Mouse (Mus musculus): ENCODE results near the gene Vmn1r212. TPM values are rescaled to one million over a fixed set of nuclear protein-coding genes. Genes with fewer than 3 reads are reported as not detected.
"Not testable (repeated sequence)": the region's sequence is repeated elsewhere in the genome, so short reads cannot be mapped to it uniquely, and the experiment has no call there.

Gene Vmn1r212
- not detected in 2 replicates for polyA plus RNA-seq (2016; fragmentation: Nextera tagmentation; extraction: Ambion mirVana)

GRCm38 (mm10) chr13:22884105-22884504 lies at the start of gene Vmn1r212:
TSS of gene Vmn1r212 (minus strand) at chr13:22884205.
- no peak within 1 kb of the TSS for H3K27ac ChIP-seq
- 85% methylated on average over 4 of the region's 4 CpGs for WGBS
- no peak for ATAC-seq (ENCODE audit: low FRiP score)
- no peak within 1 kb of the TSS for H3K4me3 ChIP-seq
- H3K4me1 ChIP-seq, result no peaks in the 10 kb centered on the region
- no peaks in the 10 kb centered on the region for H3K27me3 ChIP-seq
- no peak within 1 kb of the TSS for H3K9ac ChIP-seq
- H3K36me3 ChIP-seq, result no peaks in the 10 kb centered on the region
- no peaks in the 10 kb centered on the region for H3K9me3 ChIP-seq (replicated peaks)
- H3K4me2 ChIP-seq (replicated peaks), result no peak within 1 kb of the TSS

- 100% methylated on average over 1 of the region's 1 CpGs for WGBS
- Histone ChIP-seq H3K27me3 (no peaks in the 10 kb centered on the region), H3K36me3 (no peaks in the 10 kb centered on the region), H3K9ac (no peak overlapping the region), H3K27ac (no peak overlapping the region), H3K4me3 (no peak overlapping the region), H3K4me1 (no peaks in the 10 kb centered on the region), H3K9me3 (replicated peaks) (no peaks in the 10 kb centered on the region), H3K4me2 (replicated peaks) (no peak overlapping the region)
- ATAC-seq (ENCODE audit: low FRiP score), result no peak
These were observed 4.7 kb downstream of the Vmn1r212 start for GRCm38 (mm10) chr13:22879257-22879656.

- Histone ChIP-seq H3K9me3 (replicated peaks) (no peaks in the 10 kb centered on the region), H3K27ac (no peak within 1 kb of the TSS), H3K4me1 (no peaks in the 10 kb centered on the region), H3K4me2 (replicated peaks) (no peak within 1 kb of the TSS), H3K9ac (no peak within 1 kb of the TSS), H3K4me3 (no peak within 1 kb of the TSS), H3K27me3 (no peaks in the 10 kb centered on the region), H3K36me3 (no peaks in the 10 kb centered on the region)
- ATAC-seq (ENCODE audit: low FRiP score), result no peak
- WGBS, result 74% methylated on average over 1 of the region's 1 CpGs
These were observed 26.5 kb downstream of the Vmn1r212 start, which contains the start of gene Vmn1r211 for GRCm38 (mm10) chr13:22857461-22857860. TSS of gene Vmn1r211 (minus strand) at chr13:22857561.

- Histone ChIP-seq H3K36me3 (no peaks in the 10 kb centered on the region), H3K4me2 (replicated peaks) (no peak overlapping the region), H3K9ac (no peak overlapping the region), H3K9me3 (replicated peaks) (no peaks in the 10 kb centered on the region), H3K27ac (no peak overlapping the region), H3K27me3 (no peaks in the 10 kb centered on the region), H3K4me1 (no peaks in the 10 kb centered on the region), H3K4me3 (no peak overlapping the region)
- 68% methylated on average over 4 of the region's 4 CpGs for WGBS
- no peak for ATAC-seq (ENCODE audit: low FRiP score)
These were observed 29.2 kb downstream of the Vmn1r212 start for GRCm38 (mm10) chr13:22854760-22855159.

- Histone ChIP-seq H3K4me1 (no peaks in the 10 kb centered on the region), H3K27ac (no peak overlapping the region), H3K9me3 (replicated peaks) (no peaks in the 10 kb centered on the region), H3K4me2 (replicated peaks) (no peak overlapping the region), H3K4me3 (no peak overlapping the region), H3K9ac (no peak overlapping the region), H3K36me3 (no peaks in the 10 kb centered on the region), H3K27me3 (no peaks in the 10 kb centered on the region)
- WGBS, result 87% methylated on average over 1 of the region's 1 CpGs
- no peak for ATAC-seq (ENCODE audit: low FRiP score)
These were observed 37.2 kb downstream of the Vmn1r212 start for GRCm38 (mm10) chr13:22846798-22847197.

- not testable (repeated sequence) for ATAC-seq (ENCODE audit: low FRiP score); H3K36me3 ChIP-seq; H3K4me2 ChIP-seq (replicated peaks); H3K4me3 ChIP-seq; H3K27ac ChIP-seq; H3K27me3 ChIP-seq; H3K4me1 ChIP-seq; H3K9me3 ChIP-seq (replicated peaks); H3K9ac ChIP-seq
- WGBS, result 50% methylated on average over 3 of the region's 3 CpGs
These were observed 39.7 kb downstream of the Vmn1r212 start for GRCm38 (mm10) chr13:22844304-22844703.

Other genes starting within 250 kb of the Vmn1r212 start
- gene Vmn1r207-ps, start 154.6 kb downstream of the Vmn1r212 start, polyA plus RNA-seq (2016; fragmentation: Nextera tagmentation; extraction: Ambion mirVana), result not detected in 2 replicates
- gene Vmn1r208, start 106.8 kb downstream of the Vmn1r212 start, polyA plus RNA-seq (2016; fragmentation: Nextera tagmentation; extraction: Ambion mirVana), result not detected in 2 replicates
- gene Vmn1r209, start 74.5 kb downstream of the Vmn1r212 start, polyA plus RNA-seq (2016; fragmentation: Nextera tagmentation; extraction: Ambion mirVana), result not detected in 2 replicates
- gene Vmn1r210, start 52.9 kb downstream of the Vmn1r212 start, polyA plus RNA-seq (2016; fragmentation: Nextera tagmentation; extraction: Ambion mirVana), result not detected in 2 replicates
- gene Vmn1r211, start 26.6 kb downstream of the Vmn1r212 start, polyA plus RNA-seq (2016; fragmentation: Nextera tagmentation; extraction: Ambion mirVana), result not detected in 2 replicates
- not detected in 2 replicates for gene Vmn1r213, start 123.5 kb upstream of the Vmn1r212 start, polyA plus RNA-seq (2016; fragmentation: Nextera tagmentation; extraction: Ambion mirVana)
- not detected in 2 replicates for gene Vmn1r214, start 146.2 kb upstream of the Vmn1r212 start, polyA plus RNA-seq (2016; fragmentation: Nextera tagmentation; extraction: Ambion mirVana)
- gene Vmn1r215, start 183.8 kb upstream of the Vmn1r212 start, polyA plus RNA-seq (2016; fragmentation: Nextera tagmentation; extraction: Ambion mirVana), result not detected in 2 replicates
- not detected in 2 replicates for gene Vmn1r217, start 234.0 kb upstream of the Vmn1r212 start, polyA plus RNA-seq (2016; fragmentation: Nextera tagmentation; extraction: Ambion mirVana)
- not detected in 2 replicates for gene Vmn1r218, start 248.9 kb upstream of the Vmn1r212 start, polyA plus RNA-seq (2016; fragmentation: Nextera tagmentation; extraction: Ambion mirVana)